Mouse (Mus musculus): ENCODE measurements around the gene Tln1.
"Not testable (repeated sequence)": the region's sequence is repeated elsewhere in the genome, so short reads cannot be mapped to it uniquely, and the experiment has no call there.

Tln1 gene

DNA sequence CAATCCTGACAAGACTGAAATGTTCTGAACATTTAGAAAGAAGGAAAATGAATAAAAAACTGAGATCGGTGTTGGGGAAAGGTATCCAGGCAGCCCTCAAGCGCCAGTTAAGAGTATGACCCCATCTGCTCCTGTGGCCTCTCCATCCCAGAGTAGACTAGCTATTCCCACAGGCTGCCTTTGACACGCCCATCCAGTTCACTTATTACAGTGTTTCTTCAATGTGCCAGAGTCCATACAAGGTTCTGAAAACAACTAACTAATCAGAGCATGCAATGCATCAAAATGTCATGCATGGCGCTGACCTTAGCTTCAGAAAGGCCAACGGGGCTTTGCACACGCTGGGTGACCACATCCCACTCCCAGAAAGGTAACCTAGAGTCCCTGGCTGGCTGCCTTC is 59.0 kb downstream of the Tln1 start:
- no peak for DNase-seq

DNA sequence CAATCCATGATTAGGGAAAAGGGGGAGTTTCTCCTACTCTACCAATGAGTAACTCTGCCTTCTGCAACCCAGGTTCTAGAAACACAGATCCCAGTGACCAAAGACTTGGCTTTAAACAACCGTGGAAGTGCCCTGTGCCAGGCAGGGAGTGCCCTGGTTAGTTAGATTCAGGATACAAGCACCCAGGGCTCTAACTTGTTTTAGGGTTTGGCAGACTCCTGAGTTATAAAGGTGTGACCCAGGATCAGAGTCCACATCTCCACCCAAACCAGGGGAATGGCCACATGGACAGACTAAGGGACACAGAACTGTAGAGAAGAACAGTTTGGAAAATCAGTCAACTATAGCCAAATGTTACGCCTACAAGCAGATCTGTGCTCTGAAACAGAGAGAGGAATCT is 59.5 kb downstream of the Tln1 start:
- DNase-seq = no peak

- DNase-seq = peak; percentile 92
These were observed 62.8 kb downstream of the Tln1 start, which contains the start of gene Arhgef39 for GRCm38 (mm10) chr4:43499407-43500333. Arhgef39 (minus strand) TSS chr4:43499695.

- peak; percentile 74 for DNase-seq
These were observed 63.5 kb downstream of the Tln1 start for GRCm38 (mm10) chr4:43498983-43499382.

DNA sequence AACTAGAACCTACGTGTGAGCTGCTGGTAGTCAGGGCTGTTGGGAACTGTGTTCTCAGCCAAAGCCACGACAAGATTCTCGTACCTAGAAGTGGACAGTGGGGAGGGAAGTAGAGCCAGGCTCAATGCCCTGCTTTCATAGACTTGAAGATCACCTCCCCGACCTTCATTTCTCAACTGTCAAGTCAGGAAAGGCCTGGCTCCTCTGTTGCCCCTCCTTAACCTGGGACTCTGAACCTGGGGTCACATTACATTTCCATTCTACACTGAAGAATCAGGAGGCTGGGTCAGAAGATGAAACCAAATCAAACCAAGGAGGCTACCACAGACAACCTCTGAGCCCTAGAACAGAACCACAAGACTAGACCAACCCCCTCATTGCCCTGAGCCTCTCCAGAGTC is 64.5 kb downstream of the Tln1 start:
- DNase-seq = no peak

DNA sequence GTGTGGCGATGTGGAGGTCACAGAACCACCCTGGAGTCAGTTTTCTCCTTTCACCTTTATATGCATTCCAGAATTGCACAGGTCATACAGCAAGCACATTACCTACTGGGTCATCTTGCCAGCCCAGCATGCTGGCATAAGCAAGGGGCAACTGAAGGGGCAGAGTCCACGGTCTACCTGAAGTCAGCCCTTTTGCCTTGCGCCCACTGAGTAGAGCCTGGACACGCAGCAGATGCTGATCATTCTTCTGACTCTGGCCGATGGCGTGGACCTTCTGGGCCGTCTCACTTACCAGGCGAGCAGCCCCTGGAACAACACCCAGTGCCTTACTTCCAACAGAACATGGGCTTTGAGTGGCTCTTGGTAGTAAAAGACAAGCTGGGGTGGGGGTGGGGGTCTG is 65.1 kb downstream of the Tln1 start:
- no peak for DNase-seq

DNA sequence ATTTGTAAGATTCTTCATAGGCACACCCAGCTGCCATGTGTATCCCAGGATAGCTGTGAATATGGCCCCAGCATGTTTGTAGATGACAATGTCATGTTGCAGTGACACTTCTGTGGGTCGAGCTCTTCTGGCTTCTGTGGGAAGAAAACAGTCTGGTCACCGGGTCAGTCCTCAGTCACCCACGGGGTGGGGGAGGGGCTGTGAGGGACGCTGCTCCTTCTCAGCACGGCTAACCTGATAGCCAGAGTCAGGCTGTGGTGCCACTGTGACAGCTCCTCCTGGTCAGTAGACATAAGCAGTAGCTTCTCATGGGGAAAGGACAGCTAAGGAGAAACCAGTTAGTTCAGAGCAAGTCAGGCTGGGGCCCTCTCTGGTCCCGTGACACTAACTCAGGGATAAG is 65.9 kb downstream of the Tln1 start:
- no peak for DNase-seq

- DNase-seq = peak; percentile 39
These were observed 68.6 kb downstream of the Tln1 start for GRCm38 (mm10) chr4:43493846-43494240.

DNA sequence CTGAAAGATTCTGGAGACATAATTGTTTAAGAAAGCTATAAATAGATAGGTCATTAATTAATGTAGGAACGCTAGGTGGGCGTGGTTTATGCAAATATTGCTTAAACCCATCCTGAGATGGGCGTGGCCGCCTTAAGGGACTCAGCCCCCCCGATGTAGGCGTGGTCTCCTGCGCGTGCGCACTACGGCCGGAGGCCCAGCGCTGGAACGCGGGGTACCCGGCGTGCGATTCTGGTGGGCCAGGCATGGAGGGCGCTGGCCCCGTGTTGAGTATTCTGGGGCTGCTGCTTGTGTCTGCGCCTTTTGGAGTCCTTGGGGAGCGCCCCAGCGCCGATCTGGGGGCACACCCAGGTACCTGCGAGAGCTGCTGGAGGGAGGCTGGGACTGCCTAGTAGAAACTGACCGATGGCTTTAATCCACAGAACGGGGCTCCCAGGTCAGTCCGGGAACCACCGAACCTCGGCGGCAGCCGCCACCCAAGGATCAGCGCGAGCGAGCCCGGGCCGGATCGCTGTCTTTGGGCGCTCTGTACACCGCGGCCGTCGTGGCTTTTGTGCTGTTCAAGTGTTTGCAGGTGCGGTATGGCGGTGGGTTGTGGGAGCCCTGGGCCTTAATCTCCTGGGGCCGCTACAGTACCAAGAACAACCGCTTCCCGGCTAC is 69.2 kb downstream of the Tln1 start:
- peak; percentile 97 for DNase-seq

DNA sequence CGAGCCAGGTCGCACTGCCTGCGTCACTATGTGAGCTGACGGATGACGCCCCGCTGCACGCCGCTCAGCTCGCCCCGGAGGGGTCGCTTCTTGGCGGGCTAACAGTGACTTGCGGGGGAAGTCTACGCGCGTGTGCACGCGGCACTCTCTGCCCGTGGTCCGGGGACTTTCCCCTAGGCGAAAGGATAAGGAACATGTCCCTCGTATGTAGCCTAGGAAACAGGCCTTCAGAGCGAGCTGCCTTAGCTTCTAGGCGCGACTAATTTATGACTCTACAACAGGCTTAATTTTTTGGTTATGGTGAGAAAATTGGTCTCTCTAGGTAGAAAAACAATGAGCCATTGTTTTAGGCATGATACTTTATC is 69.7 kb downstream of the Tln1 start, which contains the start of gene Ccdc107:
Gene Ccdc107, plus strand, starts transcription at position 80 of the 365 bp plus-strand sequence.
- DNase-seq = peak; percentile 99

GRCm38 (mm10) chr4:43492101-43492820 is 70.2 kb downstream of the Tln1 start:
- peak; percentile 42 for DNase-seq

- no peak for DNase-seq
These were observed 71.7 kb downstream of the Tln1 start for GRCm38 (mm10) chr4:43490801-43491200.

DNA sequence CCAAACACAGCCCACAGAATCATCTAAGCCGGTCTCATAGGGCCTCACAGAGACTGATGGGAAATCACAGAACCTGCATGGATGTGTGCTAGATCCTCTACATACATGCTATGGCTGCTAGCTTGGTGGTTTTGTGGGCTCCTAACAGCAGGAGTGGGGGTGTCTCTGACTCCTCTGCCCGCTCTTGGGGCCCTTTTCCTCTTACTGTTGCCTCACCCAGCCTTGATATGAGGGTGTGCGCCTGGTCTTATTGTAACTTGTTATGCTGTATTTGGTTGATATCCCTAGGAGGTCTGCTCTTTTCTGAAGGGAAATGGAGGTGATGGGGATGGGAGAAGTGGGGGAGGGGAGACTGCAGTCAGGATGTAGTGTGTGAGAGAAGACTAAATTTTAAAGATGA is 72.9 kb downstream of the Tln1 start:
- no peak for DNase-seq

- not testable (repeated sequence) for DNase-seq
These were observed 76.8 kb downstream of the Tln1 start for GRCm38 (mm10) chr4:43485666-43486065.

GRCm38 (mm10) chr4:43483535-43484091 is 78.9 kb downstream of the Tln1 start, which contains the start of gene Sit1:
Sit1 (minus strand) TSS chr4:43483734.
- no peak for DNase-seq

GRCm38 (mm10) chr4:43482591-43482990 is 79.9 kb downstream of the Tln1 start:
- DNase-seq = no peak

DNA sequence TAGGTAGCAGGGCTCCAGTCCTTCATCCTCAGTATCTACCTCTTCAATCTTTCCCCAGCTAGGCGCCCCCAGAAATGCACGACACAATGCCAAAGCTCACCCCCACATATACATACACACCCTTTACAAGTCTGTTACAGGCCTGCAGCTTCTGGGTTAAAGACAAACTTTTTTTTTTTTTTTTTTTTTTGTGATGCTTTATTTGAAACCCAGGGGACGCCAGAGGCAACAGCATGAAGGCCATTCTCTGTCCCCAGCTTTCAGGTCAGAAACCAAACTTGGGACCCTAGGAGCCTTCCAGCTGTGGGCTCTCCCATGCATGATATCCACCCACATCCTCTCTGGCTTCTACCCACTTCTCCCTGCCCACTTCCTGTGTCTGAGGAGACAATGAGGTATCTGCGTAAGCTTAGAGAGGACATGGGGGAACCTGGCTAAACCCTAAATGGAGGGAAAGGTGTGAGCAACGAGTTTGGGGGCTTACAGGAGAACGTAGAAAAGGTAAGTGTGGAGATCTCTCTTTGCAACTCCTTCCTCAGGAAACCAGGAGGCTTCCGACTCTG is 80.5 kb downstream of the Tln1 start:
- DNase-seq = no peak
